Mouse (Mus musculus): ENCODE measurements around the gene Fam198a. TPM values are rescaled to one million over a fixed set of nuclear protein-coding genes. Genes with fewer than 3 reads are reported as not detected.

Fam198a gene
- total and polyA plus RNA-seq, 3 experiments: 0.12 to 0.26 TPM; not detected in 1

GRCm38 (mm10) chr9:121984465-121985461, 34.0 kb downstream of the Fam198a start:
- no peak overlapping the region for H3K9ac ChIP-seq (ENCODE audit: control insufficient read depth, low read depth, low read length, poor library complexity, severe bottlenecking)
- H3K4me3 ChIP-seq (ENCODE audit: control insufficient read depth in 1 of 2, insufficient read depth in 1 of 2, low read depth in 2 of 2, low read length in 2 of 2): no peak overlapping the region
- no peaks in the 10 kb centered on the region for H3K27me3 ChIP-seq (ENCODE audit: control insufficient read depth in 1 of 2, insufficient read depth in 2 of 2, low read length in 2 of 2)
- DNase-seq (ENCODE audit: low read depth, low spot score): peak; percentile 60
- no peaks in the 10 kb centered on the region for H3K9me3 ChIP-seq (replicated peaks; ENCODE audit: insufficient read depth, low read length)
- no peaks in the 10 kb centered on the region for H3K79me2 ChIP-seq (ENCODE audit: control insufficient read depth, insufficient read depth, low read length, poor library complexity)
- no peaks in the 10 kb centered on the region for H3K36me3 ChIP-seq (ENCODE audit: control insufficient read depth in 1 of 2, insufficient read depth in 2 of 2, low read length in 2 of 2)
- no peak overlapping the region for H3K27ac ChIP-seq (ENCODE audit: control insufficient read depth, low read depth, low read length)
- no peaks in the 10 kb centered on the region for H3K4me1 ChIP-seq (ENCODE audit: control insufficient read depth in 1 of 2, insufficient read depth in 2 of 2, low read length in 2 of 2)
- TF ChIP-seq POLR2AphosphoS2 (IDR thresholded peaks at IDR 0.05; ENCODE audit: low read length) (no peak), ZC3H11A (IDR thresholded peaks at IDR 0.05; ENCODE audit: low read depth, low read length) (peak; percentile 61), RAD21 (IDR thresholded peaks at IDR 0.05; ENCODE audit: low read depth, low read length) (peak; percentile 88), SMC3 (IDR thresholded peaks at IDR 0.05; ENCODE audit: low read depth, low read length) (peak; percentile 79), CTCF (IDR thresholded peaks at IDR 0.05 in 2 of 3, conservative IDR thresholded peaks at IDR 0.05 in 1 of 3; ENCODE audit: control insufficient read depth in 1 of 3, insufficient read depth in 1 of 3, low read depth in 2 of 3, low read length in 3 of 3, poor library complexity in 1 of 3, severe bottlenecking in 1 of 3) (peak; percentile 88 to 98 (median 91))

DNA sequence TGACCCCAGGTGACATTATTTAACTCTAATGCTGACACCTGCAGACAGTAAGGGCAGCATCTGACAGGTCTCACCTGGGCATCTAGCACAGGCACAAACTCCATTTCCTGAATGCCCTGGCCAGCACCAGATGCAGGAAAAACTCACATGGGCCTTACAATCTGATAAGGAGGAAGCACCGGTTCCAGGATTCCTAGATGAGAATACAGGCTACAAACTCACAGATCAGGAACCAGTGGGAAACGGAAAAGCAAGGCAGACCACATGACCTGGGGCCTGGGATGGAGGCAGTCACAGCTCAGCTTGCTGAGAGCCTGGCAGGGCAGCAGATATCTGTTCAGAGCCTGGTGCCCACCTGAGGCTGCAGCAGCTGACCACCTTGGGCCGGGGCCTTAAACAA, 38.1 kb downstream of the Fam198a start:
- H3K27ac ChIP-seq (ENCODE audit: control insufficient read depth, low read depth, low read length): no peak overlapping the region
- H3K4me1 ChIP-seq (ENCODE audit: control insufficient read depth in 1 of 2, insufficient read depth in 2 of 2, low read length in 2 of 2): no peaks in the 10 kb centered on the region
- no peaks in the 10 kb centered on the region for H3K27me3 ChIP-seq (ENCODE audit: control insufficient read depth in 1 of 2, insufficient read depth in 2 of 2, low read length in 2 of 2)
- no peaks in the 10 kb centered on the region for H3K9me3 ChIP-seq (replicated peaks; ENCODE audit: insufficient read depth, low read length)
- DNase-seq (ENCODE audit: low read depth, low spot score): no peak
- no peak overlapping the region for H3K4me3 ChIP-seq (ENCODE audit: control insufficient read depth in 1 of 2, insufficient read depth in 1 of 2, low read depth in 2 of 2, low read length in 2 of 2)
- no peaks in the 10 kb centered on the region for H3K79me2 ChIP-seq (ENCODE audit: control insufficient read depth, insufficient read depth, low read length, poor library complexity)
- H3K36me3 ChIP-seq (ENCODE audit: control insufficient read depth in 1 of 2, insufficient read depth in 2 of 2, low read length in 2 of 2): no peaks in the 10 kb centered on the region
- H3K9ac ChIP-seq (ENCODE audit: control insufficient read depth, low read depth, low read length, poor library complexity, severe bottlenecking): no peak overlapping the region
- TF ChIP-seq TBP (IDR thresholded peaks at IDR 0.05; ENCODE audit: low read depth, low read length) (no peak), E2F4 (IDR thresholded peaks at IDR 0.05; ENCODE audit: borderline replicate concordance, low read depth, low read length) (no peak), RAD21 (IDR thresholded peaks at IDR 0.05; ENCODE audit: low read depth, low read length) (no peak), POLR2A (IDR thresholded peaks at IDR 0.05; ENCODE audit: control insufficient read depth in 1 of 2, insufficient read depth in 1 of 2, low read depth in 1 of 2, low read length in 2 of 2, poor library complexity in 1 of 2) (no peak), MYB (IDR thresholded peaks at IDR 0.05; ENCODE audit: low read depth, low read length) (no peak)

GRCm38 (mm10) chr9:121989536-121989935, 38.7 kb downstream of the Fam198a start:
- DNase-seq (ENCODE audit: low read depth, low spot score): no peak
- Histone ChIP-seq H3K27me3 (ENCODE audit: control insufficient read depth in 1 of 2, insufficient read depth in 2 of 2, low read length in 2 of 2) (no peaks in the 10 kb centered on the region), H3K9me3 (replicated peaks; ENCODE audit: insufficient read depth, low read length) (no peaks in the 10 kb centered on the region), H3K4me1 (ENCODE audit: control insufficient read depth in 1 of 2, insufficient read depth in 2 of 2, low read length in 2 of 2) (no peaks in the 10 kb centered on the region), H3K36me3 (ENCODE audit: control insufficient read depth in 1 of 2, insufficient read depth in 2 of 2, low read length in 2 of 2) (no peaks in the 10 kb centered on the region), H3K4me3 (ENCODE audit: control insufficient read depth in 1 of 2, insufficient read depth in 1 of 2, low read depth in 2 of 2, low read length in 2 of 2) (no peak overlapping the region), H3K27ac (ENCODE audit: control insufficient read depth, low read depth, low read length) (no peak overlapping the region), H3K79me2 (ENCODE audit: control insufficient read depth, insufficient read depth, low read length, poor library complexity) (no peaks in the 10 kb centered on the region), H3K9ac (ENCODE audit: control insufficient read depth, low read depth, low read length, poor library complexity, severe bottlenecking) (no peak overlapping the region)
- no peak for TF ChIP-seq CTCF (IDR thresholded peaks at IDR 0.05 in 2 of 3, conservative IDR thresholded peaks at IDR 0.05 in 1 of 3; ENCODE audit: control insufficient read depth in 1 of 3, insufficient read depth in 1 of 3, low read depth in 2 of 3, low read length in 3 of 3, poor library complexity in 1 of 3, severe bottlenecking in 1 of 3)
- no peak for TF ChIP-seq USF1 (IDR thresholded peaks at IDR 0.05; ENCODE audit: low read depth, low read length)
- TF ChIP-seq ETS1 (IDR thresholded peaks at IDR 0.05; ENCODE audit: low read depth, low read length): no peak
- TF ChIP-seq SMC3 (IDR thresholded peaks at IDR 0.05; ENCODE audit: low read depth, low read length): no peak
- TF ChIP-seq TCF12 (IDR thresholded peaks at IDR 0.05; ENCODE audit: low read depth, low read length): no peak
- no peak for TF ChIP-seq BHLHE40 (IDR thresholded peaks at IDR 0.05; ENCODE audit: borderline replicate concordance, low read depth, low read length)
- no peak for TF ChIP-seq ZC3H11A (IDR thresholded peaks at IDR 0.05; ENCODE audit: low read depth, low read length)
- TF ChIP-seq ELF1 (IDR thresholded peaks at IDR 0.05; ENCODE audit: low read depth, low read length): no peak
- no peak for TF ChIP-seq EP300 (IDR thresholded peaks at IDR 0.05; ENCODE audit: low read depth in 1 of 2, low read length in 2 of 2)
- no peak for TF ChIP-seq HCFC1 (IDR thresholded peaks at IDR 0.05; ENCODE audit: low read depth, low read length)

Data from MEL (cell line).